Mouse (Mus musculus): ENCODE results near the gene Ccl3.

Ccl3 gene

DNA sequence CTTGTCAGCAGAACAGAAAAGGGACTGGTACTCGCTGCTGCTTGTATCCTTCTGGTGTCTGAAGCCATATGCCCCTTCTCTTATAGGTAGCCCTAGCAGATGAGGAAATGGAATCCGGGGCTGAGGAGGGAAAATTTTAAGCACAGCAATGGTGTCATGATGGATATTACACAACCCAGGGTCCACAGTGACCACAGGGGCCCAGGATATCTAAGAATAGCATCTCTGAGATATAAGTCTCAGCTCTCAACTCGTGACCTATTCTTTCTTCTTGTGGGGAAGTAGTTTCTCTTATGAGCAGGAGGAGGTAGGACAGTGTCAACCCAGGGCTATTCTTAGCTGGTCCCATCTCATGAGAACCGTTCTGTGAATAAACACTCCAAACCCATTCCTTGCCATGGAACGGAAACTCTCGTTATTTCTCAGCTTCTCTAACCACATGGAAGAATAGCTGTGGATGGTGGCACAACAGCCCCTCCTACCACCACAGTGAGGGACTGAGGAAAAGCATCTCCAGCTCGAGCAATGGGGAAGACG is at the start of gene Ccl3:
Gene Ccl3 (minus strand): TSS at position 51 of the 537 bp plus-strand sequence.
- DNase-seq (ENCODE audit: low spot score in 2 of 2), result no peak

GRCm38 (mm10) chr11:83692008-83692407 is 42.9 kb upstream of the Ccl3 start:
- DNase-seq (ENCODE audit: low spot score in 2 of 2), result no peak

DNA sequence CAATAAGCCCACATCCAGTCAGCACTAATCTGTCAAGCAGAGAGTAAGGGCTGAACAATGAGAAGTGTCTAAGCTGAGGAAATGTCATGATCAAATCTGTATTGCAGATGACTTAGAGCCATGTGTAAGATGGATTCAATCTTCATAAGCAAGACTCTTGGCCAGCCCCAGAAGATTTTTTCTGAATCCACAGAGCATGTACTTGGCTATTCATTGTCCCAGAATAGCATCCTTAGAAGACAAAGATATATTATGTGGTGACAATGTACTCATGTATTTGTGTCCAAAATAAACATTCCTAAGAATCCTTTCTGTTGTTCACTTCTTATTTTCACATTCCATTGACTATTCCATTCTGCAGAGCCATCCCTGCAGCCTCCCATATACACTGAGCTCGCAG is 40.8 kb upstream of the Ccl3 start:
- DNase-seq (ENCODE audit: low spot score in 2 of 2), result no peak

- DNase-seq (ENCODE audit: low spot score in 2 of 2), result no peak
Observed at GRCm38 (mm10) chr11:83675665-83676064, 26.5 kb upstream of the Ccl3 start.

DNA sequence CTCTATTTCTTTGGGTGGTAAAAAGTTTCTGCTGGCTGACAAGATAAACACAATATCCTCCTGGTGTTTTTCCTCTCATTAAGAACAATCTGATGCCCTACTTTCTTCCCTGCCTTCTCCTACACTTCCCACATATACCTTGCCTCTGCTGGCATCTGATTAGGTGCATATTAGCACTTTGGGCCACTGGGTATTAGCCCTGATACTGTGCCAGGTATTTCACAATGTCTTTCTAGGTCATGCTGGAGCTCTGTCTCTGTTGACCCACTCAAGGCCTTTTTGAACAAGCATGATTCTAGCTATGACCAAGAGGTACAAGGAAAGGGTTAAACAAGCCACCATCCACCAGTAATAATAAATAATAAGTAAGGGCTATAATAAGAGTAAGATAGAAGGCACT is 22.6 kb upstream of the Ccl3 start:
- no peak for DNase-seq (ENCODE audit: low spot score in 2 of 2)

GRCm38 (mm10) chr11:83663532-83663931 is 14.4 kb upstream of the Ccl3 start:
- DNase-seq (ENCODE audit: low spot score in 2 of 2), result no peak

GRCm38 (mm10) chr11:83662204-83662603 is 13.0 kb upstream of the Ccl3 start, which contains the start of gene Ccl4:
Gene Ccl4 (plus strand): TSS chr11:83662584.
- DNase-seq (ENCODE audit: low spot score in 2 of 2), result no peak

- DNase-seq (ENCODE audit: low spot score in 2 of 2), result no peak
Observed at GRCm38 (mm10) chr11:83658797-83659196, 9.6 kb upstream of the Ccl3 start.

- DNase-seq (ENCODE audit: low spot score in 2 of 2), result no peak
Observed at GRCm38 (mm10) chr11:83657508-83657907, 8.4 kb upstream of the Ccl3 start.

- no peak for DNase-seq (ENCODE audit: low spot score in 2 of 2)
Observed at GRCm38 (mm10) chr11:83654606-83655005, 5.5 kb upstream of the Ccl3 start.

GRCm38 (mm10) chr11:83646356-83647149 is 2.6 kb downstream of the Ccl3 start:
- no peak for DNase-seq (ENCODE audit: low spot score in 2 of 2)

- DNase-seq (ENCODE audit: low spot score in 2 of 2), result no peak
Observed at GRCm38 (mm10) chr11:83645521-83645920, 3.6 kb downstream of the Ccl3 start, which contains the start of gene Rpl9-ps1. Gene Rpl9-ps1 (minus strand): TSS chr11:83645621.

DNA sequence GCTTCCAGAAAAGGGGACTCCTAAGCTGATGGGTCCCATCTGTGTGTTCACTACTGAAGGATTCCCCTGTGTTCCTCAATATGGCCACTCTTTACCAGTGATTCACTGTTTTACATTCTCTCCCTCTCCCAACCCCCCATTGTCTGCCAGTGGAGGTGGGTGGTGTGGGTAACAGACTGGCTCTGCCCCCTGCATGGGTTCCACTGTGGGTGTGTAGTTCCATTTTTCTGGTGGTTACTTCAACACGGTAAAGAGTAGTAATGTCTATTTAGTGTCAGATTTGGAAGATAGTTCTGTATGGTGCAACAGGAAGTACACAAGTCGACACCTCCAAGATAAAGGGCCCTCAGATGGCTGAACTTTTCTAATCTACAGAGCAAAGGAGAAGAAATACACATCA is 7.9 kb downstream of the Ccl3 start:
- DNase-seq (ENCODE audit: low spot score in 2 of 2), result no peak

DNA sequence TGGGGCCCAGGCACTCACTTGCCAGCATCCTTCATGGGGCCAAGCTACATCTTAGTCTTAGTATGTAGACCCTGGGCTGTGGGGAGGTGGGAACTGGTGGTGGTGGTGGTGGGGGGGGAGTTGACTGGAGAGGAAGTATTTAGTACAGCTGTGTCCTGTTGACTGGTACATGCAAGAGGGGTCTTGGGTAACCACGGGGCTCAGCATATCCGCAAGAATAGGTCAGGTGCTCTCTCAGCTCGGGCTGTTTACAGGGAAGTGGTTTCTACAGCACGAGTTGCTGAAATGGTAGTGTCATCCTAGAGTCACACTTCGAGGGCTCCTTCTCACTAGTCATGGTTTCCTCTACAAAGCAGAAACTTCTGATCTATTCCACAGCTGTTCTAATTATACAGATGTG is 9.0 kb downstream of the Ccl3 start:
- peak in 1 of 2 experiments; percentile 18 for DNase-seq (ENCODE audit: low spot score in 2 of 2)

DNA sequence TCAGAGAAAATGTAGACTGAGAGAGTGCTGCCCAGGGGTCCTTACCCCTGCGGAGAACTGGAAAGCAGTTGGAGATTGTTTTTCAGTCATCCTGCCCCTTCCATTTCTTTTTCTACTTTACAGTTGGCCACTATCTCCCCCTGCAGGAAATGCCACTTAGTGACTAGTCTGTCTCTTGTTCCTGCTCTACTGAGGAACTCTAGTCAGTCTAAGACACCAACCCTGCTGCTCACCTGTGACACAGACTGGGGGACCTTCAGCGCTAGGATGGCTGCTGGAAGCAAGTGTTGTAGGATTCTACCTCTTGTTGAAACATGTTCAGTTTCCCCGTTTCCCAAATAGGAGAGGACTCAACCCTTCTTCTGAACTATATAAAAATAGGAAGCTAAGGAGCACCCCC is 9.6 kb downstream of the Ccl3 start:
- no peak for DNase-seq (ENCODE audit: low spot score in 2 of 2)

GRCm38 (mm10) chr11:83638934-83639333 is 10.2 kb downstream of the Ccl3 start:
- DNase-seq (ENCODE audit: low spot score in 2 of 2), result no peak

- no peak for DNase-seq (ENCODE audit: low spot score in 2 of 2)
Observed at GRCm38 (mm10) chr11:83636742-83637235, 12.4 kb downstream of the Ccl3 start.

DNA sequence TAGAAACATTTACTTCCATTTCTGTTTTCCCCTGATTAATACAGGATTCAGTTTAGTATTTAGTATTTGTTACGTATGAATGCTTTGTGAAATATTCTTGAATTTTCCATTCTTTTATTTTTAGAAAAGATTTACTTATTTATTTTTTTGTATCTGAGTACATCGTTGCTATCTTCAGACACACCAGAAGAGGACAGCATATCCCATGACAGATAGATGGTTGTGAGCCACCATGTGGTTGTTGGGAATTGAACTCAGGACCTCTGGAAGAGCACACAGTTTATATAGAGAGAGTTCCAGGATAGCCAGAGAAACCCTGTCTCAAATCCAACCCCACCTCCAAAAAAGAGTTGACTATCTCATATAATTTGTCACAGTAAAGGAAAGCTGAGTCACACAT is 14.3 kb downstream of the Ccl3 start:
- DNase-seq (ENCODE audit: low spot score in 2 of 2), result no peak

DNA sequence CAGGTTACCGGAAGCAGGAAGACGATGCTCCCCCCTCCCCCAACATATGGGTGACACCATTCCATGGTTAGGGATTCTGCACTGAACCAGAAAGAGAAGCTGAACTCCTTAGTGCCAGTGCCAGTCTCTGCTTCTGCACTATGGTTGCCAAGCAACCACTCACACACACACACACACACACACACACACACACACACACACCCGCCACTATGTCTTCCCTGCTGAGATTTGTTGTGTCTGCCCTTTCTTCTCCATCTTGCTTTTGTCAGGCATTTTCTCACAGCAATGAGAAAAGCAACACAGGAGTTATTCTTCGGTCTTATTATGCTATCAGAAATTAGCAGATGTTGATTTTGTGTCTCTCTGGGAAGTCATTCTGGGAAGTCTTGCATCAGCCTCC is 14.7 kb downstream of the Ccl3 start:
- no peak for DNase-seq (ENCODE audit: low spot score in 2 of 2)

GRCm38 (mm10) chr11:83632744-83633143 is 16.4 kb downstream of the Ccl3 start:
- no peak for DNase-seq (ENCODE audit: low spot score in 2 of 2)

DNA sequence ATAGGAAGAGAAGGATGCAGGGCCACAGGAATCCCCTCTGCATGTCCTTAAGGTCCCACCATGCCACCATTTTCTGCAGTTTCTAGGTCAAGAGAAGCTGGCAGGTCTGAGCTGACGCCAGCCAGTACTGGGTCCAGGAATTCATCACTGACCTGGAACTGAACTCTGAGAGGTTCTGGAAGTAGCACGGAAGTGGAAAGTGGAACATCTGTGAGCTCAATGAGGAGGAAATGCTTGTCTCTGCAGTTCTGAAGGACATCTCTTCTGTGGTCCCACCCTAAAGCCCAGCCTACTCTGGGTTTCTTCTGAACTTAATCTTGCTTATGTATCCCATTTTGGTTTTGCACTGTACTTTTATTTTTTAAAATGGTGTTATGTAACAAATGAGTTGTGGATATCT is 18.1 kb downstream of the Ccl3 start:
- no peak for DNase-seq (ENCODE audit: low spot score in 2 of 2)

GRCm38 (mm10) chr11:83630630-83631029 is 18.5 kb downstream of the Ccl3 start:
- no peak for DNase-seq (ENCODE audit: low spot score in 2 of 2)

DNA sequence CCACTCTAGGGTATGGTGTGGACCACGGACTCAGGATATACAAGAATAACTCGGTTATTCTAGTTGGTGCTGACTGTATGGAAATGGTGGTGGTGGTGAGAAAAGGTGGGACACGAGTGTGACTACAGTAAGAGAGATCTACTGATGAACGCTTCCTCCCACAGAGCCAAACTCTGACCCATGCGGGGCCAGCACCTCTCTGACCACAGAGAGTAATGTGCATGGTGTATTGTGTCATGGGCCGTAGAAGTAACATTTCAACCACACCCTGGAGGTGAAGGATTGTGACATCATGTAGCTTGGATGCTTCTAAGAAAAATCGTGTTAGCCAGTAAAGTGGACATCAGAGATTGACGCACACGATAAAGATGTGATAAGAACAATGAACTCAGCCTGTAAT is 20.3 kb downstream of the Ccl3 start:
- DNase-seq (ENCODE audit: low spot score in 2 of 2), result no peak
